Mouse (Mus musculus) E14TG2a.4 (cell line): Measurements from ENCODE around the gene B4galnt3.

Source experiments
- CTCF ChIP-seq: conservative IDR thresholded peaks from 2 replicates; pipeline ENCODE4 v1.5.1; 2014; ENCODE audit warnings: low read length
- NANOG ChIP-seq: IDR thresholded peaks from 2 replicates; pipeline ENCODE4 v1.6.1; 2014; ENCODE audit warnings: borderline replicate concordance, low read length, mixed read lengths

GRCm38 (mm10) chr6:120172294-120173017 is 121.9 kb downstream of the B4galnt3 start:
- TF ChIP-seq CTCF (no peak), NANOG (no peak)
